Mouse (Mus musculus) liver, adult 2 months (tissue): ENCODE data around the gene Mindy1. TPM values are rescaled to one million over a fixed set of nuclear protein-coding genes. Genes with fewer than 3 reads are reported as not detected.

Experiments
- DNase-seq: peaks from one replicate; pipeline ENCODE4 v3.0.0-alpha.2; 2011; ENCODE audit warnings: low read depth, low spot score; ENCODE audit errors: extremely low read depth
- H3K27ac ChIP-seq: fragments of 200-500 bp; replicated peaks from 2 replicates; pipeline ENCODE4 v1.5.1; 2012; ENCODE audit warnings: low read depth, mild to moderate bottlenecking, control low read depth, inconsistent platforms, low read length; ENCODE audit not compliant: insufficient read depth
- H3K27me3 ChIP-seq: fragments of 200-500 bp; 2 replicates; pipeline ENCODE4 v1.6.1; 2012; ENCODE audit warnings: mild to moderate bottlenecking, moderate library complexity, low read length, inconsistent platforms; ENCODE audit not compliant: control insufficient read depth, insufficient read depth
- H3K36me3 ChIP-seq: fragments of 200-500 bp; 2 replicates; pipeline ENCODE4 v1.6.1; 2012; ENCODE audit warnings: low read length, inconsistent platforms; ENCODE audit not compliant: control insufficient read depth, insufficient read depth
- H3K4me1 ChIP-seq: fragments of 200-500 bp; 2 replicates; pipeline ENCODE4 v1.6.1; 2011; ENCODE audit warnings: low read length; ENCODE audit not compliant: control insufficient read depth, insufficient read depth
- H3K4me3 ChIP-seq: fragments of 200-500 bp; 2 replicates; pipeline ENCODE4 v1.5.1; 2011; ENCODE audit warnings: low read depth, mild to moderate bottlenecking, control low read depth, low read length, moderate library complexity; ENCODE audit not compliant: insufficient read depth
- H3K79me2 ChIP-seq: fragments of 200-500 bp; 2 replicates; pipeline ENCODE4 v1.6.1; 2012; ENCODE audit warnings: inconsistent platforms, mild to moderate bottlenecking, low read length, moderate library complexity; ENCODE audit not compliant: control insufficient read depth, insufficient read depth
- H3K9ac ChIP-seq: fragments of 200-500 bp; 2 replicates; pipeline ENCODE4 v1.6.1; 2012; ENCODE audit warnings: low read depth, mild to moderate bottlenecking, control low read depth, inconsistent platforms, low read length
- CTCF ChIP-seq: fragments of 200-500 bp; IDR thresholded peaks from 2 replicates; pipeline ENCODE4 v1.5.1; 2011; ENCODE audit warnings: low read depth, low read length, control low read depth
- POLR2A ChIP-seq: fragments of 200-500 bp; IDR thresholded peaks from 2 replicates; pipeline ENCODE4 v1.6.1; 2011; ENCODE audit warnings: low read length, control low read depth; ENCODE audit not compliant: insufficient read depth; ENCODE audit errors: extremely low read depth
- WGBS: fragments of 180-500 bp; shearing (Covaris S2); methylation state at CpG from one replicate; pipeline ENCODE4 v1.1.7; 2018; 5-methylcytosine and 5-hydroxymethylcytosine counted together
- polyA plus RNA-seq: library from polyadenylated mRNA; depleted of rRNA; stranded (reverse); fragments of >200 nt; gene quantifications from 2 replicates; pipeline ENCODE4 v1.2.3, GENCODE M21; 2012
- total RNA-seq: library from RNA; depleted of rRNA; stranded (reverse); fragments of >200 nt; gene quantifications from 2 replicates; pipeline ENCODE4 v1.2.3, GENCODE M21; 2014

Gene Mindy1
- total and polyA plus RNA-seq, 2 experiments = 56.6 to 137 TPM

- Histone ChIP-seq H3K9ac (peak overlapping the region; percentile 99), H3K4me1 (peaks cover 31% of the 10 kb centered on the region), H3K79me2 (peaks cover 31% of the 10 kb centered on the region; the same call in 1 of the 2 replicates), H3K27ac (peak overlapping the region; percentile 88), H3K36me3 (peaks cover 11% of the 10 kb centered on the region), H3K27me3 (no peaks in the 10 kb centered on the region), H3K4me3 (peak overlapping the region; percentile 92)
- TF ChIP-seq POLR2A (no peak), CTCF (no peak)
- peak; percentile 57 for DNase-seq
- WGBS = 2% methylated on average over 9 of the region's 9 CpGs
Observed at GRCm38 (mm10) chr3:95315844-95316550, 34.9 kb downstream of the Mindy1 start.

- no peaks in the 10 kb centered on the region for H3K27me3 ChIP-seq
- peak overlapping the region; percentile 2 for H3K4me3 ChIP-seq
- peaks cover 36% of the 10 kb centered on the region for H3K4me1 ChIP-seq
- DNase-seq = peak; percentile 70
- H3K9ac ChIP-seq = peak overlapping the region; percentile 46
- WGBS = 11% methylated on average over 12 of the region's 12 CpGs
- peaks cover 31% of the 10 kb centered on the region; the same call in 1 of the 2 replicates for H3K79me2 ChIP-seq
- peak overlapping the region; percentile 87 for H3K27ac ChIP-seq
- TF ChIP-seq POLR2A (no peak), CTCF (peak; percentile 81)
- H3K36me3 ChIP-seq = peaks cover 27% of the 10 kb centered on the region
Observed at GRCm38 (mm10) chr3:95317414-95318080, 36.4 kb downstream of the Mindy1 start.

DNA sequence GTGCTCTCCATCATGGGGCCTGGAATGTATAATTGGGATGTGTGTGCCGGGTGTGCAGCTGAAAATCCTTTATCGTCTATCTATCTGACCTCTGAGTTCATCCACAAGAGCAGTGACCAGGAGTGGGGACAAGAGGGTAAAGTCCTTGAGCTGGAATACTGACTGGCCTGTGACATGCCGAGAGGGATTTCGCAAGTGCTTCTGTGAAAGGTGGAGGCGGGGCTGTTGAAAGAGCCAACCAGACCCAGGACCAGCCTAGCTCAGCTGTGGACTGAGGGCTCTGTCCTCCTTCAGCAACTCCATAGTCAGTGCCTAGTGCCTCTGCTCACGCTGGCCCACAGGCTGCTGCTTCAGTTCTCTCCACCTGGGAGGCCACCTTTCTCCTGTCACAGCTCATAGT is 37.4 kb downstream of the Mindy1 start:
- peaks cover 35% of the 10 kb centered on the region for H3K36me3 ChIP-seq
- H3K79me2 ChIP-seq = peaks cover 31% of the 10 kb centered on the region; the same call in 1 of the 2 replicates
- peak overlapping the region; percentile 98 for H3K27ac ChIP-seq
- 13% methylated on average over 6 of the region's 6 CpGs for WGBS
- H3K27me3 ChIP-seq = no peaks in the 10 kb centered on the region
- DNase-seq = peak; percentile 100
- H3K4me3 ChIP-seq = peak overlapping the region; percentile 61
- H3K4me1 ChIP-seq = peaks cover 41% of the 10 kb centered on the region
- peak overlapping the region; percentile 90 for H3K9ac ChIP-seq
- TF ChIP-seq CTCF = no peak
- TF ChIP-seq POLR2A = peak; percentile 94

- H3K9ac ChIP-seq = peak overlapping the region; percentile 90
Observed at GRCm38 (mm10) chr3:95319110-95319509, 38.0 kb downstream of the Mindy1 start.

DNA sequence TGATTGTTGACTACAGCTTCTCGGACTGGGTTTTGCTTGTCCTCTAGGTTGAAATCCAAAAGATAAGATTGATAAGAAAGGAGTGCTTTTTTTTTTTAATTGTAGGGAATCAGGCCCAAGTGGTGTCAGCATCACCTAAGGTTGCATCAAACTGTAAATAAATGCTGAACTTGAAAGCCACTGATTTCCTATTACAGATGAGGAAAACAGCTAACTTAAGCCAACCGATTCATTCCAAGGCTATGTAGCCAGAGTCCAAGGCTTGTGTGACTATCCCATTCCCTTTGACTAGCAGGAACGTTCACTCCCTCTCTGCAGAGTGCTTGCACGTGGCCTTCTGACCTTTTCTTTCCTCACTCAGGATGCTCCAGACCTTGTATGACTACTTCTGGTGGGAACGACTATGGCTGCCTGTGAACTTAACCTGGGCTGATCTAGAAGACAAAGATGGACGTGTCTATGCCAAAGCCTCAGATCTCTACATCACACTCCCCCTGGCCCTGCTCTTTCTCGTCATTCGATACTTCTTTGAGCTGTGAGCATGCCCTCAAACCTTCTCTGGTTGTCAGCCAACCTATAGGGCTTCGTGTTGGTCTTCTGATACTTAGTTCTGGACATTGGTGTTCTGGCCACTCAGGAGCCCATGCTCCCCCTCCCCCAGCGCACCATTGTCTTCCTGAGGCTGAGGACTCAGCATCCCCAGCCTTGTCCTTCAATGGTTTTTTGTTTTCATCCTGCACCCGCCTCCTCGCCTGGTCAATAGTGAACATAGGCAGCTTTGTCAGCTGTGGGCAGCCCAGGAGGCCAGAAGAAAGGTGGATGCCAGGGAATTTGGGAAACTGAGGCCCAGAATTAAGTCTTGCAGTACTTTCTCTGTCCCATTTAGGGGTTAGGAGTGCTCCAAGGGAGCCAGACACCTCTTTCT is 38.8 kb downstream of the Mindy1 start:
- peaks cover 31% of the 10 kb centered on the region; the same call in 1 of the 2 replicates for H3K79me2 ChIP-seq
- peak overlapping the region; percentile 92 for H3K27ac ChIP-seq
- H3K4me1 ChIP-seq = peaks cover 44% of the 10 kb centered on the region
- TF ChIP-seq POLR2A = no peak
- TF ChIP-seq CTCF = no peak
- peak; percentile 97 for DNase-seq
- H3K36me3 ChIP-seq = peaks cover 46% of the 10 kb centered on the region
- peak overlapping the region; percentile 5; the same call in 1 of the 2 replicates for H3K4me3 ChIP-seq
- no peaks in the 10 kb centered on the region for H3K27me3 ChIP-seq
- peak overlapping the region; percentile 70 for H3K9ac ChIP-seq
- 28% methylated on average over 12 of the region's 12 CpGs for WGBS

More at GRCm38 (mm10) chr3:95319110-95319509, 38.0 kb downstream of the Mindy1 start:
- peaks cover 44% of the 10 kb centered on the region for H3K4me1 ChIP-seq
- H3K27me3 ChIP-seq = no peaks in the 10 kb centered on the region
- H3K4me3 ChIP-seq = peak overlapping the region; percentile 61
- peaks cover 38% of the 10 kb centered on the region for H3K36me3 ChIP-seq
- TF ChIP-seq CTCF (no peak), POLR2A (no peak)
- H3K27ac ChIP-seq = peak overlapping the region; percentile 98
- peaks cover 31% of the 10 kb centered on the region; the same call in 1 of the 2 replicates for H3K79me2 ChIP-seq
- DNase-seq = no peak
- WGBS = 10% methylated on average over 2 of the region's 2 CpGs
